Mouse (Mus musculus) thymus, postnatal 14 days (tissue): Measurements from ENCODE around the gene Minos1.

ENCODE experiments used
- DNase-seq: peaks from one replicate; pipeline ENCODE4 v3.0.0; 2021

Gene Minos1

DNA sequence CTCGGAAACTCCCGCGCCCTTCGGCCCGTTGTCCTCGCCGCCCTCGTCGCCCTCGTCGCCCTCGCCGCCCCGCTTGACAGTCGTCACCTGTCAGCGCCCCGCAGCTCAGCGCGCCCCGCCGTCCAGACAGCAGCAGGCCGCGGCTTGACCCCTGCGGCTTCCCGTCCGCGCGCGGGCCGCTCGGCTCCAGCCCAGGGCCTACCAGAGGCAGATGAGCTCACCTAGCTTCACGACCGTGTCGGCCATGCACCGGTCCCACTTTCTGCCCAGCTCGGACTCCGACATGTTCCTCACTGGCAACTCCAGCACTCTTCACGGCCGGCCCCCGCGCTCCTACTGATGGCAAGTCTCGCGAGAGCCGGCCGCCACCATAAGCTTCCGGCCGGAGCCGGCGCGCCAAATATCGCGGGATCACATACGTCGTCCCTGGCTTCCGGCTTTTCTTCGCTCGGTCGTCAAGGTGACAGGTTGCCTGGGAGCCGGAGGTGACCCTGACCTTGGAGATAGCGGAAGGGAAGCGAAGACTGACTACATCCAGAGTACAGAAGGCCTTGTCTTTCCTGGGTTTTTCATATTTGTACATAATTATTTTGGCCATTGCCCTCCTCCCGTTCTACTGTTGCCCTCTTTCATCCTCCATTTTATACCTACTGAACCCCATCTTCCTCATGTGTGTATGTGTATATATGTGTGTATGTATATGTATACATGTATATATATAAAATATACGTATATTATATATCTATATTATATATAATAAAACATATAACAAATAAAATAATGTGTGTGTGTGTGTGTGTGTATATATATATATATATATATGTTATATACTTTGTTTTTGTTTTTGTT lies at the start of gene Minos1:
TSS of gene Minos1 (minus strand) at position 413 of the 849 bp plus-strand sequence.
- peak; percentile 97 for DNase-seq

DNA sequence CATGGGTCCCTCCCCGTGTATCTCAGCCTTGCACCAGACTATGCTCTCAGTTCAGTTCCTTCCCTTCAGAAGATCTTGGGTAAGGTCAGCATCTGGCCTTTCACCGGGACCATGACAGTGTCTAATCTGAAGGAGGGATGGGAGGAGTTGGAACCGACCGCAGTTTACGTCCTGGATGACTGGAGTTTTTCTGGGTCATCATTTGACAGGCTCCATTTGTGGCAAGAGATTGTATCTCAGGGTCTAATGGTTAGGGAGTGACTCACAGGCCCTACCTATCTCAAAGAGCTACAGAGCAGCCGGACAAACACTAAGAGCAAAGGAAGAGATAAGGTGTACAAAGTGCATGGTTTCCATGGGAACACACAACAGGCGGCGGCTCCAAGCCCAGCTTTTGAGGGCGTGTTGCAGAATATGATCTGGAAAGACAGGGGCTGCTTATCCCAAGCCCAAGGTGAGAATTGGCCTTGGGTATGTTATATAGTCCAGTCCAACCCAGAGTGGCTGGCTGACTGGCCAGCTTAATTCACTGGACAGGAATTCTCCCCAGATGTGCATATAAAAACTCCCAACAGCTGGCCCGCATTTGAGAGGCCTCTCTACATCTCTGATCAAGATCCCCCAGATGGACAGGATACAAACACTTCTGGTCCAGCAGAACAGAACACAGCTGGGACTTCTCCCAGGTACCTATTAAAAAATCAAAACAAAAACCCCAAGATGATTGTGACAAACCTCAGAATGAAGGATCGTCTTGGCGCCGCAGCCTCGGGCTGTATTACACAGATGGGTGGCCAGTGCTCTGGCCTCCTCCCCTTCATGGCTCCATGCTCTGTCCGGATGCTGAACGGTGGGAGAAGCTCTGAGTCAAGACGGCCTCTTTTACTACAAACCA lies 49.1 kb upstream of the Minos1 start:
- DNase-seq: no peak

DNA sequence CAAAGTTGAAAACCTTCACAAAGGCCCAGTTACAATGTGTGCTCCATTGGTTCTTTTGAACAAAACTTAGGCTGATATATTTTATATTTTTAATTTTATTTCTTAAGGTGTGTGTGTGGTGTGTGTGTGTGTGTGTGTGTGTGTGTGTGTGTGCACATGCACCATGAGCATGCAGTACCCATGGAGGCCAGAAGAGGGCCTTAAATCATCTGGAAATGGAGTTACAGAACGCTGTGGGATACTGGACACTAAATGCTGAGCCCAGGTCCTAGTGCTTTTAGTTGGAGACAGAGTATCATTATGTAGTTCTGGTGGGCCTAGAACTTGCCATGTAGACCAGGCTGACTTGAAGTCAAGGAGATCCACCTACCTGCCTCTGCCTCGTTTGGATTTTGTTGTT lies 48.3 kb upstream of the Minos1 start:
- no peak for DNase-seq

DNA sequence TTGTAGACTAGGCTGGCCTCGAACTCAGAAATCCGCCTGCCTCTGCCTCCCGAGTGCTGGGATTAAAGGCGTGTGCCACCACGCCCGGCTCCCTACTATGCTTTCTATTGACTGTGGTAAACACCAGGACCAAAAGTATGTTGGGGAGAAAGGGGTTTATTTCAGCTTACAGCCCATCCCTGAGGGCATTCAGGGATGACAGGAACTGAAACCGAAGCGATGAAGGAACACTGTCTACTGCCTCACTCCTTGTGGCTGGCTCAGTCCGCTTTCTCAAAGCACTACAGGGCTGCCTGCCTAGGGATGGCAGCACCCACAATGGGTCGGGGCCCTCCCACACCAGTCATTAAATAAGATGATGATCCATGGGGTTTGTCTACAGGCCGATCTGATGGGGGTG lies 47.5 kb upstream of the Minos1 start:
- DNase-seq: no peak

DNA sequence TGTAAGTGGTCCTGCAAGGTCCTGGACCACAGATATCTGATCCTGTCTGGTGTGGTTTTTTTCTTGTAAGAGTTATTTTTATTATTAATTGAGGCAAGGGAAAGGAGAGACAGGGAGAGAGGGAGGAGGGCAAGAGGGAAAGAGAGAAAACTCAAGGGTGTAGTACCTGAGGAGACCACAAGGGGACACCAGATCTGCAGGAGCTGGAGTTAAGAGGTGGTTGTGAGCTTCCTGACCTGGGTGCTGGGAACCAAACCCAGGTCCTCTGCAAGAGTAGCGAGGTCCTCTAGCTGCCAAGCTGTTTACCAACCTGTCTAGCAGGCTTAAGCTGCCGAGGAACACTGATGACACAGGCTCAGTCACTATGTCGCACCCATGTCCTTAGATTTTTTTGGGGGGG lies 47.0 kb upstream of the Minos1 start:
- DNase-seq: no peak

DNA sequence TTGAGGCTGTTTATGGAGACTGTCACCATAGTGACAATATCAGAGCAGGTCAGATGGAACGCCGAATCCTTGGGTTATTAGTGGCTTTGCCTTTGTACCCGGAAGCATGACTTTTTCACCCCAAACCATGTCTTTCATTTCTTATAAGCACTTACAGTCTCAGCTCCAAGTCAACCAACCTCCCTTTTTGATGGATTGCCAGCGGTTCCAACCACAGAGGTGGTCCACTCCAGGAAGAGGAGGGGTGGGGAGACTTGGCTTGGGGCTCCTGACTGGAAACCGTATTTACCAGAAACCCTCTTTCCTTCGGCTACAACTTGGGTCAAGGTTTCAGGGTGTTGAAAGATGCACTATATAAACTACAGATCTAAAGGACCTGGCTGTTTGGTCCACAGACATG lies 45.1 kb upstream of the Minos1 start:
- no peak for DNase-seq

DNA sequence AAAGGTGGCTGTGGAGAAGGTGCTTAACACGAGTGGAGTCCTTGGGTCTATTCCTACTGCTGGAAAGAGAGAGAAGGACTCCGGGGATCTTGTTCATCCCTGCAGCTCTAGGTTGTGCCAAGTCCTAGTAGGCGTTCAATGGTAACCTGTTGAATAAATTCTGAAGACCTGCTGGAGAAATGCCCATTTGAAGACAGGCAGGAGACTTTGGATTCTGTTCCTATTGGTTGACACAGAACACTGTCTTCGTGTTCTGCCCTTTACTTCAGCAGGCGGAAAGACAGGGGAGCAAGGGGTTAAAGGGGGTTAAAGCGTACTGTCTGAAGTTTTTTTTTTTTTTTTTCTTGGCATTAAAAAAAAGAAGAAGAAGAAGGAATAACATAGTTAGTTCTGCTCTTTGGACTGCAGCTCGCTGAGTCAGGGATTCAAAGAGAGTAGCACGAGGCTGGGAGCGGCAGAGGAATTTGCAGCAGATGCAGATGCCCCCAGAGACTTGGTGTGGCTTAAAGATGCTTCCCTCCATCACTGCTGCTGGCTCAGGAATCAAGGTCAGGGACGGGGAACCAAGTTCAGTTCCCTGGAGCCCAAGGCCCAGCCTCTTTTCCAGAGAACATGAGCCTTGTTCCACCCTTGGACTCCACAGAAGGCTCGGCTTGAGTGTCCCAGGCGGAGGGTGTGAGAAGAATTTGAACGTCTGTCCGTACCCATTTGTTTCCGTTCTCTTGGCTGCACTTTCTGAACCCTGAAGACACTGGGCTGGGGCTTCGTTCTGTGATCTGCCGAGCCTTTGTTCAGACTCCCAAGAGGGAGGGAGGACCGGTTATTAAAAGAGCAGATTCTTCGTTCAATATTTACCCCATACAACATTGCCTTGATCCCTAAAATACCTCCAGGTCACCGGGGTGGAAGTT lies 44.4 kb upstream of the Minos1 start:
- DNase-seq: no peak

DNA sequence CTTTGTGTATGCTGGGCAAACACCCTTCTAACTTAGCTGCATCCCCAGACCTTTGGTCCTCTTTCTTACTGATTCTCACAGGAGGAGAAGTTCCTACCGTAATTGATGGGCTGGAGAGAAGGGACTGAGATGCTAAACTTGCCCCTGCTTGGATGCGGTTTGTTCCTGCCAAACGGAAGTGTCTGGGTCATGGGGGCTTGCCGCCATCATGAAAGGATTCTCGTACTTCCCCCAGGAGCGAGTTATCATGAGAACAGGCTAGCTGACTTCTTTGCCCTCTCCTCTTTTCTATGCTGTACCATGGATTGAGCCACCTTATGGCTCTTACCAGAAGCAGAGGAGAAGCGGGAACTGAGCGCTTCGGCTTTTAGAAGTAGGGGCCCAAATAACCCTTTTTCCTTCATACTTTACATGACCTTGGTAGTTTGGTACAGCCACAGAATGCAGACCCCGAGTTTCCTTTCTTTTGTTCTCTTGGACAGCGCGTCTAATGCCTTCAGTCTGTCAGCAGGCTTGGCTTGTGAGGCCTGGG lies 38.9 kb upstream of the Minos1 start:
- DNase-seq: no peak

DNA sequence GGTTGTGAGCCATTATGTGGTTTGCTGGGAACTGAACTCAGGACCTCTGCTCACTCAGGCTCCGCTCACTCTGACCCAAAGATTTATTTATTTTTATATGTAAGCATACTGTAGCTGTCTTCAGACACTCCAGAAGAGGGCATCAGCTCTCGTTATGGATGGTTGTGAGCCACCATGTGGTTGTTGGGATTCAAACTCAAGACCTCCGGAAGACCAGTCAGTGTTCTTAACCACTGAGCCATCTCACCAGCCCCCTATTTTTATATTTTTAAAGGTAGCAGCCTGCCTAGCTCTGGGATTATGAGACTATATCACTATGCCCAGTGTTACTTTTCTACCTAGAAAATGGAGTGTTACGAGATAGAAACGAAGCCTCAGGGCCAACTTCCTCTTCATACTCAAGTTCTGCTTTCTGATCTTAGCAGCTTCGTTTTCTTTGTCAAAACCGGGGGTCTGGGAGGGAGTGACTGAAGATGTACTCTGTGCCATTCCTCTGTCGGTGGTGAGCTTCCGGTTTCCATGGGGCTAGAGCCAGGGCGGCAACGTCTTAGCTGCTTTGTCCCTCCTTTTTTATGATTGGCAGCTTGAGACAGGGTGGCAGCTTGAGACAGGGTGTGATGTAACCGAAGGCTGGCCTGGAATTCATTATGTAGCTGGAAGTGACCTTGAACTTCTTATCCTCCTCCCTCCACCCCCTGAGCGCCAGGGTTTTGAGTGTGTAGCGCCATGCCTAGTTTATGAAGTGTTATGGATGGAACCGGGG lies 38.3 kb upstream of the Minos1 start:
- DNase-seq: peak; percentile 31

DNA sequence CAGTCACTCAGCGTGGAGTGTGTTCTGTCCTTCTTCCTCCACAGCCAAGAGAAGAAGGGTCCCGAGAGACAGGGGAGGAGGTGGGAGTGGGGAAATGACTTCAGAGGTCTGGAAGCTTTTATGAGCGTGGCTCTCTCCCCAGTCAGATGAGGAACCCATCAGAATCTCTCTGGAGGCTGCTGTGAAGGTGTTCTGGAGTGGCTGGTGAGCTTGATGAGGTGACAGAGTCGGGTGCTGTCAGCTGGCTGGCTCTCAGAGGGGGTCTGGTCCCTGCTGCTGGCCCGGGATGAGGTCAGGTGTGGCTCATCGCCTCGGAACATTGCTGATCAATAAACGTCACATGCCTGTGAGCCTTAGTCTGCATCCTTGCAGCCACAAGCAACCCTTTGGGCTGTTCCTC lies 36.2 kb upstream of the Minos1 start:
- no peak for DNase-seq

DNA sequence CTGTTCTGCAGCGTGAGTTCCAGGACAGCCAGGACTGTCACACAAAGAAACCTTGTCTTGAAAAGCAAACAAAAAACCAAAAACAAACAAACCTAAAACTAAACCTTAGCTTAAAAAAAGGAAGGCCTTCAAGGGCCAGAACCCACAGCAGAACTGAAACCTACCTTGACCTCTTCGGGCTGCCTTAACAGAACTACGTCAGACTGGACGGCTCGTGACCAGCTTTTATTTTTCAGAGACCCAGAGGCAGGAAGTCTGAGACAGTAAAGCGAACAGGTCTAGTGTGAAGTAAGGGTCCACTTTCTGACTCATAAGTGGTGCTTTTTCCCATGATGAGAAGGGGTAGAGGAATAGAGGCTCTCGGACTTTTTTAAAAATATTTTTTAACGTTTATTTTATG lies 35.3 kb upstream of the Minos1 start:
- DNase-seq: no peak

DNA sequence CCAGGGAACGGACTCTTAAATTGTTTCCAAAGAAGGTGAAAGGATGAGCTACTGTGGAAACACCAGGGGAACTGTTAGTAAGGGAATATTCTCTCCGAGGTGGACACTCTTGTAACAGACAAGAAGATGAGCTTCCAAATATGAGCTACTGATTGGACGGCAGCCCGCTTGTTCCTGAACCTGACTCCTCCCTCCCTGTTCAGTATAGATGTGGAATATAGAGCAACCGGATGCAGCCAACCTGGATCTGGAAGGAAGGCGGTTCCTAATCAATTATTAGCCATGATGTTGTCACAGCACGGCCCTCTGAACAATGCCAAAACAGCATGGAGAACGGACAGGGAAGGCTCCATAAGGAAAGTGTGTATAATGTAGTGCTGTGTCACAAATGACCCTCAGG lies 34.3 kb upstream of the Minos1 start:
- no peak for DNase-seq

DNA sequence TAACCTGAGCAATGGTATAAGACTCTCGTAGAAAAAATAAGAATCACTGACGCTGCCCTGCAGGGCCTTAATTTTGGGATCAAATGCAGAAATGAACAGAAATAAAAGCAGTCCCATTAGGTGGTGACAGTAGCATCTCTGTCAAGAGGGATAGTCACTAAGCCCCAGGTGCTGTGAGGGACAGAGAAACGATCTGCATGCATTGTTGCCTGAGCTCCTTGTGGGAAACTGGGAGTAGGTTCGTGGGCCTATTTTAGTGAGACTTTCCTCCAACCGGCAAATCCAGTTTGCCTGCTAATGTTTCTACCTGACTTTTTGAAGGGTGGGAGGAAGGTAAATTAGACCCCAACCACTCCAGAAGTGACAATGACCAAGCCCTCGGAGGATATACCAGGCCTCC lies 33.2 kb upstream of the Minos1 start:
- DNase-seq: no peak

DNA sequence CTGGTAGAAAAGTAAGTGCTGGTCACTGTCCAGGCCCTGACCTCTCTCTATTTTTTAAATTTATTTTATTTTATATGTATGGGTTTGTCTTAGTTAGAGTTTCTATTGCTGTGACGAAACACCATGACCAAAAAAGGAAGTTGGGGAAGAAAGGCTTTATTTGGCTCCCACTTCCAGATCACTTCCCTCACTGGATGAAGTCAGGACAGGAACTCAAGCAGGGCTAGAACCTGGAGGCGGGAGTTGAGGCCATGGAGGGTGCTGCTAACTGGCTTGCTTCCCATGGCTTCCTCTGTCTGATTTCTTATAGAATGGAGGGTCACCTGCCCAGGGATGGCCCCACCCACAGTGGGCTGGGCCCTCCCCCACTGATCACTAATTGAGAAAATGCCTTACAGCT lies 30.2 kb upstream of the Minos1 start:
- DNase-seq: no peak

DNA sequence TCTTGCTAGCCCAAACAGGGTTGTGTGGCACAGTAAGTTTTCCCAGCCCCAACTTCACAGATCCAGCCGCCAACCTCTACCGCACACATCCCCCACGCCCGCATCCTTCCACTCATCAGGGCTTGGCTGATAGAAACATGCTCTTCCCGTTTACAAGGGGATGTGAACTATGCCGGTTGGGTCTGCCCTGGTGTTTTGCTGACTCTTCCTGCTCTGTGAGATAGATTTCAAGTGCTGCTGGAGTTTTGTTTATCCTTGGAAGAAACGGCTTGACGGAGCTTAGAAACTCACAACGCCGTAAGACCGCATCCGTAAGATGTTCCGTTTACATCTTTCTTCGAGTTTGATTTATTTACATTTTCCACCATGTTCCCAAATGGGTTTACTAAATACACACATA lies 27.4 kb upstream of the Minos1 start:
- no peak for DNase-seq

DNA sequence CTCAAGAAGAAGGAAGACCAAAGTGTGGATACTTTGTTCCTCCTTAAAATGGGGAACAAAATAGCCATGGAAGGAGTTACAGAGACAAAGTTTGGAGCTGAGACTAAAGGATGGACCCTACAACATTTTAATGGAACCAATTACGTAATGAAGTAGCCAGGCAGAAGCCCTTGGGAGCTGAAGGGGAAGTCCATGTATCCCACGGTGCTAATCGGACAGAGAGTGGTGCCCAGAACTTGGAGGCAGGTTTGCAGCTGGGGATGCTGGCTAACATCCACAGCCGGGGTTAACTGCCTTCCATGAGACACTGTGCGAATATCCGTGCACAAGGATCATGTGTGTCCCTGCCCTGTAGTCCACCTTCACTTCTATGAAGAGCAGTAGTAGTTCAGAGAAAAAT lies 25.6 kb upstream of the Minos1 start:
- DNase-seq: no peak

DNA sequence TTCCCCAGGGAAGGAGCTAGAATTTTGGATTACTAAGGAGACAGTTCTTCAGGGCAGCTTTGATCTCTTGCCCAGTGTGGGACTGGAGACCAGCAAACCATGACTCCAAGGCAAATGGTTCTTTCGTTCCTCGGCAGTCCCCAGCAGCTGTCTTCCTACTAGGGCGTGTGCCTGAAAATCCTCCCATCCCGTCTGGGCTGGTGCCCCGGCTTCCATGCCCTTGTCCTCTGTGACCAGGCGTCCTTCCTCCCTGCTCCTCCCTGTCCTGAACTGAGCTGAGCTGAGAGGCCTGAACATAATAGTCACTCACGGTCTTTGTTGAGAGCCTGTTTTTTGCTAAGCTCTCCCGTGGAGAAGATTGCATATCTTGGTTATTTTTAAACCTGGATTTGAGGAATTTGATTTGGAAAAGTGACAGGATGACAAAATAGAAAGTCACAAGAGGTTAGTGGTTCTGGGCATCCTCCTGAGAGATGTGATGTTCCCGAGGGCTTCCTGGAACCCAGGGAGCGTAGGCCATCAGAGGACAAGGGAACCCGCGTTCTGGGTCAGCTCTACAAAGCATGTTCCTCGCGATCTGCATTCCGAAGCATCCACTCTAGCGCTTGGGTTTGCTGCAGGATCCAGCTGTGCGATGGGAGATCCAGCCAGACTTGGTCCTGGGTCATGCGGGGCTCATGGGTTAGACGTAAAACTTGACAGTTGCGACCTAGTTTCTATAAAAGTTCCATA lies 23.8 kb upstream of the Minos1 start:
- no peak for DNase-seq

DNA sequence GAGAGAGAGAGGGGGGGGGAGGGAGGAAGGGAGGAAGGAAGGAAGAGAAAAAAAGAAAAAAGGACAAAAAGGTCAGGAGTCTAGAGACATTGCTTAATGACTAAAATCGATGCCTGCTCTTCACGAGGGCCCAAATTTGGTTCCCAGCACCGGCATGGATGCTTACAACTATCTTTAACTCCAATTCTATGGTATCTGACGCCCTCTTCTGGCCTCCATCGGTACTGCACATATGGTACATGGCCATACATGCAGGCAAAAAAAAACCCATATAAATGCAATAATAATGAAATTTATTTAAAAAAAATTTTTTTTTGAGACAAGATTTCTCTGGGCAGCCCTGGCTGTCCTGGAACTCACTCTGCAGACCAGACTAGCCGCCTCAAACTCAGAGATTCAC lies 20.5 kb upstream of the Minos1 start:
- no peak for DNase-seq

DNA sequence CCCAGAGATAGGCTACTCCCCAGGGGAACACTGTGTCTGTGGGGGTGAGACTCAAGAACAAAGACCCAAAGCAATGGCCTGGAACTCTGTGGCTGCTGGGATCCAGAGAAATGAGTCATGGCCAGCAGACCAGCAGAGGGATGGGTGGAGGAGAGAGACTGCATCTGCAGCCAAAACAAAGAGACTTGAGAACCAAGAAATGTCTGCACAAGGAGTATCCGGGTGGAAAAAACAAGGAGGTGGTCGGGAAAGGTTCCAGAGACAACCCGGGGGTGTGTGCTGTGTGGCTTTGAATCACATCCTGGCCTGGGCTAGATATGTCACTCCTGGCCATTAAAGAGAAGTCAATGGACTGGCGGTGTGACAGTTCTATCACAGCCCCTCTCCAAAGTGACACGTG lies 15.8 kb upstream of the Minos1 start:
- DNase-seq: no peak

DNA sequence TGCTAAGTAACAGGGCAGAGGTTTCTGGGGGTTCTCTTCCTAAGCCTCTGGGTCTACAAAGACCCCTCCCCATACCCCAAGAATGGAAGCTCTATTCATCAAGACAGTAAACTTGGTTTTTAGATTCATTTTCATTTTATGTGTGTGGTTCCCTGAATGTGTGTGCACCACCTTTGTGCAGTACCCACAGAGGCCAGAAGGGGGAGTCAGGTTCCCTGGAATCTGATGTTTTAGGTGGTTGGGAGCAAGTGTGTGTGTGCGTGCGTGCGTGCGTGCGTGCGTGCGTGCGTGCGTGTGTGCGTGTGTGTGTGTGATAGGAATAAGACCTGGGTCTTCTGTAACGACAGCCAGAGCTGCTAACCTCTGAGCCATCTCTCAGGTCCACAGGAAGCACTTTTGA lies 14.2 kb upstream of the Minos1 start:
- peak; percentile 12 for DNase-seq

DNA sequence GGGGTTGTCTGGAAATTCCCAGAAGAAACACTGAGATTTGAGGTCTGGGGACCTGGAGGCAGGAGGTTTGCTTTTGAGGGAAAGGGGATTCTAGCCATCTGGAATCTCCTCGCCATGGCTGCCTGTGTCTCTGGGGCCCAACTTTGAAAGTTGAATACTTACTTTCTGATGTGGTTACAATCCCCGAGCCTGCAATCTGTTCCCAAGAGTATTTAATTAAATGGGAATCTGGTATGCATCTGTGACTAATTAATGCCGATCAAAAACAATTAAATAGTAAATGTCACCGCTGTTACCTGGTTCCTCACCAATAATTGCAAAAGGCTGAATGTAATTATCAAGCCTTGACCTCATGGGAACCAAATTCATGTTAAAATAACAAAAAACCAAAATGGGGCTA lies 13.7 kb upstream of the Minos1 start:
- no peak for DNase-seq
